Mouse (Mus musculus) thymus, postnatal 10 days (tissue): ENCODE measurements around the gene Sem1.
"Not testable (repeated sequence)": the region's sequence is repeated elsewhere in the genome, so short reads cannot be mapped to it uniquely, and the experiment has no call there.

Source experiments
- DNase-seq, 2 experiments: peaks; one replicate each; pipeline ENCODE4 v3.0.0; 2021; ENCODE audit warnings: low spot score in 2 of 2

Sem1 gene

DNA sequence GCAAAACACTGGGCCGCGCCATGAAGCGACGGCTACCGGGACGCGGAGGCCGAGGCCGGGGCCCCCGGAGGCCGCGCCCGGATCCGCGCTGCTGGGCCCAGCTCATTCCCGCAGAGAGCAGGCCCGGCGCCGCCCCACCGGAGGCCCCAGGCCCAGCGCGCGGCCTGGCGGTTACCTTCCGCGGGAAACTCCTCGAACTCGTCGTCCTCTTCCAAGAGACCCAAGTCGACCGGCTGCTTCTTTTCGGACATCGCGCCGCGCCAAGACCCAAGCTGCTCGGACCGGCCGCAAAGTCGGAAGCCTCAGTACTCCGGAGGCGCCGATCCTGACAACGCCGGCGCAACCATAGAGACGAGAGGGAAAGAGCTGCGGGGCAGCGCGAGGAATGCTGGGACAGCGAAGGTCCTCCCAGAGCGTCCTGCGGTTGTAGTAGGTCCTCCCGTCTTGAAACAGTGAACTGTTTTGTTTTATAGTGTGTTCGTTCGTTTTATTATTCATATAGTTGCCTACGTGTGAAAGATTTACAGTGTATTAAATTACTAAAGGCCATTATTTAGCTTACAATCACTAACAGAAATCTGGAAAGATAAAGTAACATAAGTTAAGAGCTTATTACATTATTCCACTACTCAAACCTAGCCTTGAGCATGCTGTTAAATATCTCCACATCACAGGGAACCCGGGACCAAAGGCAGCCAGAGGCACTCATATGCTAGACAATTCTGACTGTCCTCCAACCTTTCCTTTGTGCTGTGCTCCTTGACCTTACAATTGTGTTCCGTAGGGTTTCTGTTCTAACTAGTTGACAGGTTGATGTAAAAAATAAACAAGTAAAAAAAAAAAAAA is at the start of gene Sem1:
Gene Sem1 (minus strand): TSS at position 360 of the 846 bp plus-strand sequence.
- DNase-seq: peak; percentile 74 to 83

DNA sequence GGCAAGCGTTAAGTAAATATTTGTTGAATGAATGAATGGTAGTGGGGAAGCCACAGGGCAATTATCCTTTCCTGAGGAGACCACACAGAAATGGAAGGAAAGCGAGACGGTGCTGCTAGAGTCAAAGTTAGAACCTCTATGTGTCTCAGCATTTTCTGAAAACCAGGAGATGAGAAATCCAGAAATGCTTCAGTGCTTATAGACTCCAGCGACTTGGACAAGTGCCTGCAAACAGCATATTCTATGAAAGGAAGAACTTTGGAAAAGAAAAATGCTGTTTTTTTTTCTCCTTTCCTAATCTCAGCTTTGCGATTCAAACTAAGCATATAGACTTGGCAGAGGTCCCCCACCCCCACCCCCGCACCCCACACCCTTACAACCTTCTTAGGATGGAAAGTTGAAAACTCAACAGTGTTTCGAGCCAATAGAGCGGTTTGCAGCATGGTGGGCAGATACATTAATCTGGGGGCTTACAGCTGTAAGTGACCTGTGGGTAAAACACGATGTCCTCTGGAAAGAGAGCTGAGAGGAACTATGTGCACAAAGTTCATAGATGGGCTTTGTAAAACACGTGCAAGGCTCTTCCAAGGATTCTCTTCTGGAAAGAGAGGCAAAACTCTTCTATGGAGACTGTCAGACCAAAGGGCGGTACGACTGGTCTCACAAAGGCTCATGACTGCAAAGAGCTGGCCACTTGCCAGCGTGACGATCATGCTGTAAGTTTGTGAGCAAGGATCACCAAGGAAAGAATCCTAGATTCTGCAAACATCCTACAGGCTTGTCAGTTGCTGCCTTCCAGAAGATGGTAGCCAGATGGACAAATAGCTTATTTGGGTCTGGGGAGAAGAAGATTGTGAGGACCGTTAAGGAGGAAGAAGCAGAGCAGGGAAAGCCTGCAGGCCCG is 44.6 kb upstream of the Sem1 start:
- no peak for DNase-seq

DNA sequence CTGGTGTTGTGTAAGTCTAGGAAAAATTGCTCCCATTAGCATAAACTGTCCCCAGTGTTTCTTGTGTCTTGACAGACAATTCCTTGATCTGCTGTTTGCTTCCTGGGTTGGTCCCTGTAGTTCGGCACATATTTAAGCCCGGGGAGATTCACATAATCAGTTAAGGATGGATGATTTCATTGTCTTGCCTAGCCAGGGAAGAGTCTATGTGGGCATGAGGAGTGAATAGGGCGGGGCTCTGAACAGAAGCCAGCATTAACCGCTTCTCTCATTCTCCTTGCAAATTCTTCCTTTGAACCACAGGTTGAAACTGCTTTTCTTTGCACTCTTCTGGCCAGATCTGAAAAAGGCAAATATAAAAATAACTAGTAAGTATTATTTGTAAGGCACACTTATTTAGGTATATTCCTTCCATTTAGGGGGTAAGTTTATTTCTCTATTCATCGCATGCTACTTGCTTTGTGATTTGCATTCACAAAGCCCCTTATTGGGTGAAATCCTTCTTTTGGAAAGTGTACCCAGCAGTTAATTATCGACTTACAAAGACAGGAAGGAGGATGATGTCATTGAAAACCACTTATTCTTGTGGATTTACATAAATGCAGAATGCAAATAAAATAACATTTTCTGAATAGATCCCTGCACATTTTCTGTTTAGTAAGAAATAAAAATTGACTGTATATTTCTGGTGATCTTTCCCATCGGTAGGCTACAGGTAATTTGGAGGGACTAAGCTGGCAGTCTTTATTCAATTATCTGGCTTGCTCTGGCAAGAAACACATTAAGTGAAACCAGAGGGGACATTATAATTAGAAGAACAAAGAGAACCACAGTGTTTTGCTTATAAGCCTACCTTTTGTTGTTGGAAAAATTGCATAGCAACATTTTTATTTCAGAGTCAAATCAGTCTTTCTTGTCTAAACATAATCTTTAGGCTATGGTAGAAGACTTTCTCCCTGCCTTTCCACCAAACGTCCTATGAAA is 25.4 kb upstream of the Sem1 start:
- DNase-seq: no peak

DNA sequence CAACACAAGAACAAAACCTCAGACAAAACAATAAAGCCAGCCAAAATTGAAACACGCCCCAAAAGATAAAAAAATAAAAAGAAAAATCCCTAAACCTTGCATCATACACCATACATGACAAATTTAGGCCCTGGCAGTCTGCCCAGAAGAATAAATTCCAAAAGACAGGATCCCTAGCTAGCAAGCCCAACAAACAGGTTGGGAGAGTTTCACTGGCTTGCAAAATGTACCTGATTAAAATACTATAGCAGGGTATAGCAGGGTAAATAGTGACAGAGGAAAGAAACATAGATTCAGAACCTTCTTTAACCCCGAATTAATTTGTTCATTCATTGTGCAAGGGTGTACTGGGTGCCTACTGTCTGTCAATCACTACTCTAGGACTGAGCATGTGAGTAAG is 7.8 kb upstream of the Sem1 start:
- DNase-seq: no peak

- DNase-seq: no peak
Observed at GRCm38 (mm10) chr6:6581849-6582248, 3.4 kb upstream of the Sem1 start.

DNA sequence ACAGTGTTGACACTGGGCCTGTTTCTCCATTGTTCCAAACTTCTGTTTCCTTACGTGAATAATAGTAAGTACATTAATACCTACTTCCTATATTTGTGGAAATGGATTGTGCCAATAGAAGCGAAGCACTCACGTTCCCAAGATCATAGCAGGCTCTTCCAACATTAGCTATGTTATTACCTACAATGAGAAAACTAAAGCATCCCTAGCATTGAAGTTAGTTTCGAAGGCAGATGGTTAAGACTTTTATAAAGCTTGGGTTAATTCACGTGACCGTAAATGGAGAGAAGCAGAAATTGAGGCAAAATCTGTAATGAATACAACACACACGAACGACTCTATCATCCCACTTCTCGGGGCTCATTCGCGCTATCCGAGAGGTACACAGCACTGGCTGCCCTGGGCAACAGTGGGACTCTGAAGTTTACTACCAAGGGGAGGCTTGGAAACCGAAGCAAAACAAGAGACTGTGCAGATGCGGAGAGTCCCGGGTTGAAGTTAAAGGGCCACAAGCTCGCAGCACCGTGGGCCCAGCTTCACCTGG is 650 bp downstream of the Sem1 start:
- DNase-seq: peak in 1 of 2 experiments; percentile 14

GRCm38 (mm10) chr6:6577291-6577690 is 1.2 kb downstream of the Sem1 start:
- no peak for DNase-seq

GRCm38 (mm10) chr6:6575796-6576195 is 2.7 kb downstream of the Sem1 start:
- DNase-seq: no peak

DNA sequence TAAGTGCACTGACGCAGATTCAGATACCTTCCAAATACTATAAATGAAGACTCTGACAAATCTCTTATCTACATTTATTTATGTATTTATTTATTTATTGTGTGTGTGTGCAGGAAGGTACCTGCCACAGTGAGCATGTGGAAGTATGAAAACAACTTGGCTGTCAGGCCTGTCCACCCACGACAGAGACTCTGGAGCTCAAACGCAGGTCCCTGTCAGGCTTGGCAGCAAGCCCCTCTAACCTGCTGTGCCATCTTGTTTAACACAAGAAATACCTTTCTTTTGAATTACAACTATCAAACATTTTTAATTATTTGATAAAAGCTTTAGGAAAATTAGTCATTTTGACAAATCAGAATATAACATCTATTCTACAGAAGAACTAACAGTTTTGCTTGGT is 10.0 kb downstream of the Sem1 start:
- DNase-seq: no peak

DNA sequence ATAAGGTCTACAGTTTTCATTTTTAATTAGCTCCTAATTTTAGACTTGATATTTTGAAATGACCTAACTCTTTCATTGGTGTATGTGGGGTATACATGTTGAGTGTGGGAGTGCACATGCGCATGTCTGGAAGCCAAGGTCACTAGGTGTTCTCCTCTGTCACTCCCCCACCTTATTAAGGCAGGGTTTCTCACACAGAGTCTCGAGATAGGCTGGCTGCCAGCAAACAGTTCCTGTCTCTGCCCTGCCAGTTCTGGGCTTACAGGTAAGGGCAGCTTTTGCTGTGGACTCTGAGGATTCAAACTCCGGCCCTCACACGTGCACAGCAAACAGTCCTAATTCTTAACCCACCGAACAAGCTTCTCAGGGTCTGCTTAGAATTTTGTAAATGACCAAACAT is 14.8 kb downstream of the Sem1 start:
- no peak for DNase-seq

GRCm38 (mm10) chr6:6562716-6563115 is 15.7 kb downstream of the Sem1 start:
- DNase-seq: no peak

DNA sequence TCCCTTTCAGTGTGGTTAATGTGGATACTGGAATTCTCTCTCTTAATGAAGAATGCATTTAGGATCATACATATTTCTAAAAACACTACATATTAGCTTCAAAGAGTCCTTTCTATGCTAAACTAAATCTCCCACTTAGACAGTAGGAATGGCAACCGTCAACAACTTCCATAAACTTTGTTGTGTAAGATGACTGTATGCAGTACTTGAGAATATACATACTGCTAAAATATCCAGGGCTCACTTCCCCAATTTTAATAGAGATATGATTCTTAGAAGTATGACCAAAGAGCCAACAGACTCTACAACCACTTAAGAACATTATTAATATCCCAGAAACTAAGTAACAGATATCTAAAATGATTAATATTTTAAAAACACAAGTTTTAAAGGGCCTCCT is 20.8 kb downstream of the Sem1 start:
- DNase-seq: no peak

- no peak for DNase-seq
Observed at GRCm38 (mm10) chr6:6552006-6552405, 26.5 kb downstream of the Sem1 start.

GRCm38 (mm10) chr6:6547997-6548396 is 30.5 kb downstream of the Sem1 start:
- no peak for DNase-seq

DNA sequence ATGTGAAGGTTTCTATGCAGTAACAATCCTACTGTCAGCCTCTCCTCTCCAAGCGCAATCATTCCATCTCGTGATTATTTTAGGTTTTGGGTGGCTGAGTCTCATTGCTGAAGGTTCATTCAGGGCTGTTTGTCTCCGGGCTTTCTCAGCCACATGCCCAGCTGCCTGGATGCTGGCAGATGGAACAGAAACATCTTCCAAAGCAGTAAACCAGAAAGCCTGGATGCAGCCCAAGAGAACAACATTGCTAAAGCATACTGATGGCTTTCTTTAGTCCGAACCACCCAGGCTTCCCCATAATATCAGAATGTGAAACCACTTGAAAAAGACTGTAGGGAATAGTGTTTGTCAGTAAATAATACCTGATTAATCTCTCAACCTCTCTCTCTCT is 34.2 kb downstream of the Sem1 start:
- DNase-seq: no peak

GRCm38 (mm10) chr6:6543606-6544254 is 34.7 kb downstream of the Sem1 start:
- DNase-seq: no peak

DNA sequence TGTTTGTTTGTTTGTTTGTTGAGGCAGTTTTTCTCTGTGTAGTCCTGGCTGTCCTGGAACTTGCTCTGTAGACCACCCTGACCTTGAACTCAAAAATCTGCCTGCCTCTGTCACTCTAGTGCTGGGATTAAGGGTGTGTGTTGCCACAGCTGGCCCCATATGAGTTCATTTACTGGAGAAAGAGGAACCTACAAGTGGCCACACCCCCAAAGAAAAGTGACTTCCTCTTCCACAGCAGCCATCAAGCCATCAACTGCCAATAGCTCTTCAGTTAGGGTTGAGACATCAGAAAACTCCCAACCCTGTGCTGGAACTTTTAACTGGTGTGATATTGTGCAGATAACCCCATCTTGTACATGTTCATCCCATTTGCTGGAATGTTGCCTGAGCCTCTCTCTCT is 36.3 kb downstream of the Sem1 start:
- no peak for DNase-seq

DNA sequence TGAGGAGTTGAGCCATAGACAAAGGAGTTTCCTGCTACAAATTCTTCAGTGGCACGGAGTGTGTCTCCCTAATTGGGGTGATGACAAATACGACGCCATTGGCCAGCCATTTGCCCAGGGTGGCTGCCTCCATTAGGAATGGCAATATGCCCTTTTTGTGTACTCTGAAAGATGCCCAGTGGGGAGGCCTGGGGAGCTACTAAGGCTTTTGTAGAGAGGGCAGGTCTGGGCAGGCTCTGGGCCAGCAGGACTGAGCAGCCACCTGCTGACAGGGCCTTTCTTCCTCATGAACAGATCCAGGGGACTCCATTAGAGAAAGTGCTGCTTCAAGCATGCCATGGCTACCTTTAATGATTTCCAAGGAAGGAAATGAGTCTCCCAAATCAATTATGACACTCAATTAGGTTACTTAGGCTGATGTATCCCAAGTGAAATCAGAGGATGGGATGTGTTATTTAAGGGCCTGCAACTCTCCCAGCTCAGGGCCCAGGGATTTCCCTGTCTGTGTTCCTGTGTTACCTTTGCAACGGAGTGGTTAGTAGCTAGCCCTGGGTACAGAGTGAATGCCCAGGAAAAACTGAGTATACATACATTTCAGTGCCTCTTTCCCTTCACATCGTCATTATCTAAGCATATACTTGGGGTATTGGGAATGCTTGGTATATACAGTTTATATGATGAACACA is 41.5 kb downstream of the Sem1 start:
- no peak for DNase-seq

GRCm38 (mm10) chr6:6536359-6536758 is 42.1 kb downstream of the Sem1 start:
- not testable (repeated sequence) for DNase-seq
